Mouse (Mus musculus) adipocyte (in vitro differentiated cells): ENCODE measurements around the gene Sox2.
A peak's percentile ranks its signal among the peaks of the same experiment; 100 is the strongest.

Source experiments
- DNase-seq: peaks from one replicate; pipeline ENCODE4 v3.0.0-alpha.2; 2016; ENCODE audit warnings: low spot score

Gene Sox2

GRCm38 (mm10) chr3:34649726-34650620 lies at the start of gene Sox2:
Sox2 (plus strand) TSS chr3:34650405.
- no peak for DNase-seq

DNA sequence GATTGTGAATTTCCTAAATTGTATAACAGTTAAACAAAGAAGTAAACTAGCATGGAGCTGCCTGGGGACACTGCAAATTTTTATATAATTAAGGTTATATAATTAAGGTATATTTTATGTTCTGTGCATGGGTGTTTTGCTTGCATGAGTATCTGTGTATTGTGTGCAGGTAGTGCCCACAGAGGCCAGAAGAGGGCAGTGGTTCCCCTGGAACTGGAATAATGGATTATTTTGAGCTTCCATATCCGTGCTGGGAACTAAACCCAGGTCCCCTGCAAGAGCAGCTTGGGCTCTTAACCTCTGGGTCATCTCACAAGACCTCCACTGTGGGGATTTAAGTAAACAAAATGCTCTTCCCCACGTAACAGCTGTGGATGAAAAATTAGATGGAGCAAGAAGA lies 49.1 kb upstream of the Sox2 start:
- DNase-seq, result no peak

DNA sequence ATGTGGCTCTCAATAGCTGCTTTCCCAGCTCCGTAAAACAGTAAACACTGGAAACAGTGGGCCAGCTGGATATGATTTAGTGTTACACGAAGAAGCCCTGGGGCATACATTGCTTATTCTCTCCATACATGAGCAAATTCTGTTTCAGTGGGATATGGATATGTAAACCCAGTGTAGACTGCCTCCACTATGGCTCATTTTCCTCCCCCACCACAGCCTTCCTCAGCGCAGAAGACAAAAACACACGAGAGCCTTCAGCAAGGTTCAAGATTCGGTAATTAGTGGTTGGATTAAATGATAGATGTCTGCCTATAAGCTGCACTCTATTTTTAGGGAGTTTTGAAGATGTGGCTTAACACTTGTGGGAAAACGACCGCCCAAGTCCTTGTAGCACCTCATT lies 36.1 kb upstream of the Sox2 start:
- no peak for DNase-seq

GRCm38 (mm10) chr3:34615526-34615925 lies 34.7 kb upstream of the Sox2 start:
- no peak for DNase-seq

DNA sequence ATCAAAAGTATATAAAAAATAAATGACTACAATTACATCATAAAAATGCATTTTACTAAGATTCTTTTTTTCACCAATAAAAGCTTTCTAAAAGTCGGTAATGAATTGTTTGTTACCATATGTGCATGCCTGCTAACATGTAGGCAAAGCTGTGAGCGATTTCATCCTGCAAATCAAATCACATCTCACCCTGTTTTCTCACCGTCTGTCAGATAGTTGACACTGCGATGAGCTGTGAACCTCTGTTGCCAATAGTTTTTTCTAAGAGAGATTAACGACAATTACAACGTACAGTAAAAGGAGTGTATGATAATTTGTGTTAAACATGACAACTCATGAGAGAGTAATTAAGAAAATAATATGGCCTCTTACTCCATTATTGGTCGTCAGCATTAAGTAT lies 31.3 kb upstream of the Sox2 start:
- DNase-seq, result no peak

DNA sequence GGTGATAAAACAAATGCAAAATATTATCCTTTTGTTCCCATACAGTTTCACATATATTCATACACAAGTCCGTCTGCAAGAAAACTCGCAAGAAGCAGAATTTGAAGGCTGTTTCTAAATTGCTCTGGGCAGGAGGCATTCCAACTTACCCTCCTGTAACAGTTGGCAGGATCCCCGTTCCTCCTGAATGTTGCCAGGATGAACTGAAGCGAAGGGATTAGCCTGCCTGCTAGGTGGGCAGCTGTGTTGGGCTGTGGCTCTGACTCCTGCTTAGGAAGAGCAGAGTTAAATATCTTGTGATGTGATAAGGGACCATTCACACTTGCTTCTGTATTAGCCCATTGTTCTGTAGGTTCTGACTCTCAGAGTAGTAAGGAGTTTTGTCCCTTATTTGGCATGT lies 30.1 kb upstream of the Sox2 start:
- DNase-seq, result peak; percentile 7

DNA sequence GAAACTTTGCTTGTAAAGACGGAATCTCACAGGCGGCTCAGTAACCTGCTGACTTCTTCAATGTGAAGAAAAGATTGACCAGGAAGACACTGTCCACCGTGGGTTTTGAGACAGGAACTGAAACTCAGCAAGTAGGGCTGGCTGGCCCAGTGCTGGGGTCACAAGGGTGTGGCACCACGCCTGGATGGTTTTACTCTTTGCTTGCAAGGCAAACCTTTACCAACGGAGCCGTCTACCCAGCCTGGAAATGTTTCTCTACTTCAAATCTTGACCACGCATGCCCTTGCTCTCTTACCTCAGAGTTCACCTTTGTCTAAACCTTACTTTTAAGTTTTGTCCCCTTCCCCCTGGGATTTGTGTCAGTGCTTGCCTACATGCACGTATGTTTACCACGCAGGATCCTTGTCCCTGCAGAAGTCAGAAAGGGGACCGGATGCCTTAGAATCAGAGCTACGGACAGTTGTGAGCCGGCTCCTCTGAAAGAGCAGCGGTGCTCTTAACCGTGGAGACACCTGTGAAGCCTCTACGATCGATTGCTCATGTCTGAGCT lies 25.4 kb upstream of the Sox2 start:
- DNase-seq, result no peak

GRCm38 (mm10) chr3:34626521-34626920 lies 23.7 kb upstream of the Sox2 start:
- no peak for DNase-seq

- no peak for DNase-seq
These were observed 20.2 kb upstream of the Sox2 start for GRCm38 (mm10) chr3:34630031-34630430.

DNA sequence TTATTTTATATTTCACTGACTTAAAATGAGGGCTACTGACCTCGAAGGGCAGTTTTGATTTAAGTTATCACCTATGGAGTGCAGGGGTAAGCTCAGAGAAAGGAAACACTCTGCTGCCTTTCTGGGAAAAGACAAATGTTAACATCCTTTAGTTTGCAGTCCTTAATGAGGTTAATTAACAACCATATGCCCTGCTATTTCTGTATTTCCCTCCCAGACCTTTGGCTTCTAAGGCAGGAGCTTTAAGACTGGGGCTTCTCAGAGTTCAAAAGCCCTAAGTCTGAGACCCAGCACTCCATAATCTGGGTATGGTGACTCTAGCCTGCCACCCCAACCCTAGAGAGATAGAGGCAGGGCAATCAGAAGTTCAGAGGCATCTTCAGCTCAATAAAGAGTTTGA lies 19.5 kb upstream of the Sox2 start:
- DNase-seq, result no peak

DNA sequence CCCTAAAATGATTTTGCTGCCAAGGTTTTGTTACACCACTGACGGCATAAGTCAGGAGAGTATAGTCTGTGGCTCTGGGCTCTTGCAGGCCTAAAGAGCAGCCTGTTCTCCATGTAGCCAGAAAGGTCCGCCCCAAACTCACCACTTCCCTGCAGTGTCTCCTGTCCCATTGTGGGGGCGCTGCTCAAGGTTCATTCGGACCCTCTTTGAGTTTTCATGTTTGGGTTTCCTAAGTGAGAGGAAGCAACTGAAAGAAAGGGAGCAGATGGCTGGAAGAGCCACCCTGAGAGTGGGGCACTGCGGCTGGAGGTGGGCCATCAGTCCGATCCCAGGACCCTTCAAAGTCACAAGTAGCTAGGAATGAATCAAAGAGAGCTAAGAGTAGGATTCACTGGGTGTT lies 13.2 kb upstream of the Sox2 start:
- DNase-seq, result no peak

DNA sequence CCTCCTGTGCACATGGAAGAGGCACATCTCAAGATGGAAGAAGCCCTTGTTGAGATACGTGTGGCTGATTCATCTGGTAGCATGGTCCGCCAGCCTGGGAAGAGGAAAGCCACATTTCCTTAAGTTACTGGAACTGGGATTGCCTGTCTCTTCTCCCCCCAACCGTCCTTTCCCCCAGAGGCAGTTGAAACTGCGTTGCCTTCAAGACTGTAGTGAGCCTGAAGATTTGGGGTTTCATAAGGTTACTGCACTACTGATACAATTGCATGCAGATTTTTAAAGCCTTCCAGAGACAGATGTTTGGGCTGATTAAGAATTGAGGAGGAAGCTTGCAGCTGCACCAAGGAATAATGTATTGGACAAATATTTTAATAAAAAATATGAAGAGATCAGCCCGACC lies 12.7 kb upstream of the Sox2 start:
- no peak for DNase-seq

GRCm38 (mm10) chr3:34637926-34638325 lies 12.3 kb upstream of the Sox2 start:
- DNase-seq, result no peak

DNA sequence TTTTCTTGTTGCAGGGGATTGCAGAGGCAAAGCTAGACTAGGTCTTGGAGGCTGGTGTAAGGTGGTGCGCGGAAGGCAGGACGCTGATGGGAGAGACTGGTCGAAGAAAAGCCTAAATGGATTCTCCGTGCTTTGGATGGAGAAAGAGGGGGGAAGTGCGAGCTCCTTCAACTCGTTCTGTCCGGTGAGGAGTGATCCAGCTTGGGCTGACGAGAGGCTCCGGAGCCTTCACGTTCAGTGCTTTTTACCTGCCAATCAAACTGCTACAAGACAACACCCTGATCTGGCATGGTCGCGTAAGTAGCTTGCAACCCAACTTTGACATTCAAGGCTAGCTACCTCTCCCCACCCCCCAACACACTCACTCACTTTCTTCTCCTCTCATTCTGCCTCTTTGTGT lies 11.9 kb upstream of the Sox2 start:
- DNase-seq, result no peak

- peak; percentile 10 for DNase-seq
These were observed 11.0 kb upstream of the Sox2 start for GRCm38 (mm10) chr3:34639031-34639872.

DNA sequence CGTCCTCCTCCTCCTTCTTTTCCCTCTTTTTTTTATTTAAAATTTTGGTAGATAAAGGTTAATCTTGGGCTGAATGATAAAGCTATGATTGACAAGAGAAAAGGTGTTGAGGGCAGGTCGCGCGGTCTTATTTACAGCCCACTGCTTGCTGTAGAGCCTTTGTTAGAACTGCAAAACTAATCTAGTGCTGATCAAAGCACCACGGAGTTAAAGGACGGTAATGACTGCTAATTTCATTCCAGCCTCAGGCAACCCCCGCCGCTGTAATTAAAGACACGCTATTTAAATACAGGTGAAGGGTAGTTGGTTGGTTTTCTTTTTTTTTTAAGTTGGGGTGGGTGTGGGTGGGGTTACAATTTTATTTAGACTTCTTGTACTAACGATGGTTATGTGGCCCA lies 10.3 kb upstream of the Sox2 start:
- no peak for DNase-seq

- DNase-seq, result no peak
These were observed 9.9 kb upstream of the Sox2 start for GRCm38 (mm10) chr3:34640276-34640675.

DNA sequence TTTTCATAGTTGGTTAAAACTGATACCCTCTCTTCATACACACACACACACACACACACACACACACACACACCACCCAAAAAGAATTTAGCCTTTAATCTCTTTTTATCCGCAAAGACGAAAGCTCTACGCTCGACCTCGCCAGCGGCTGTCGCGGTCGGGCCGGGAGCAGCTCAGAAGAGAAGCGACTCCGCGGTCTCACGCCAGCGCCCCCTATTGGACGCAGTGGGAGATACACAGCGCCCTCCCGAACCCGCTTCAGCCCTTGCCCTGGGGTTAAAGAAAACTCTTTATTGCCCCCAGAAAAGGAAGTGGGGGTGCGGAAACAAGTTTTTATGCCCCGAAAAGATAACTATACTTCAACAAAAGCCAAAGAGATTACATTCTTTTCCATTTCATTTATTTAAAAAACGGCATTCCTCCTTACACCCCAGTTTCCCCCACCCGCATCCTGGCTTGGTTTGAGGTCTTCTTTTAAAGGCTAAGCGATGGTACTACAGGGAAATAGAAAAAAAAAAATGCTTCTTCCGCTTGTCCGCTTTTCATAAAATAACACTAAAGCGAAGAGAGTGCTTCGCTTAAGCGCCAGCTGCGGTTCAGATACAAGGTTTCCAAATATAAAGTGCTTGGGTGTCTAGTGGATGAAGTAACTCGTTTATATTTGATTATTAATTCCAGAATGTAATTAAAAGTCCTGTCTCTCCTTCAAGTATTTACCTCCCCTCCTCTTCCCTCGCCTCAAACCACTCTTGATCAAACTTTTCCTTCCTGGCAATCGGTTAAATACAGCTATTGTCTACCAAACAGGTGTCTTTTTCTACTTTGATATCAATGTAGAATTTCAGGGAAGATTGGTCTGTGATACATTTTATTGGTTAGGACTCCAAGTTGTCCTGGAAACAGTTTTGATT lies 9.3 kb upstream of the Sox2 start:
- no peak for DNase-seq

DNA sequence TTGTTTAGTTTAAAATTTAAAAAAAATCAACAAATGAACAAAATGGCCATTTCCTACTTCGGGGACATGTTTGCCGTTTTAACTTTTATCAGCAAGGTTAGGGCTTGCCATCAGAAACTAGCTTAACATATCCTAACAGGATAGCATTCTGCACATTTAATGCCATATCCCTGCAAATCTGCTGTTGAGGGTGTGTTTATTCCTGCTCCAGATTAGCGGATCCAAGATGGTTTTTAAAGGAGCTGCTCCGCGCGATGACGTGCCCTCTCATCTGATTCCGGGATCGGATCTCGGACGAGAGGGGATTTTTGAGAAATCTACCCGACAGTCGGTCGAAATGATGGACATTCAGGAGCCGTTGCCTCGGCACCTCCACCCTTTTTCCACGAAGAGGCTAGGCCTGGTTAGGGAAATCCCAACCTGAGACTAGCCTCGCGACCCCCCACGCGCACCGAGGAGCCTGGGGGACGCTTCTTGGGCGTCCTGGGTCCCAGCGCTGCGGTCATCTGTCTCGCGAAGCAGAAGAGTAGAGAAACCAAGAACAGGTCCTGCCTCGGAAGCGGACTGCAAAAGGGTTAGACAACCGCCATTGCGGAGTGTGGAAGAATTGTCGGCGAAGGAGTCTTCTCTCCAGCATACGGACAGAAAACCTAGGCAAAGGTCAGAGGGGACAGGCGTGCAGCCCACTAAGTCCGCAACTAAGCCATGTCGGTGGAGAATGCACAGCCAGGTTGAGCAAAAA lies 8.3 kb upstream of the Sox2 start:
- no peak for DNase-seq

DNA sequence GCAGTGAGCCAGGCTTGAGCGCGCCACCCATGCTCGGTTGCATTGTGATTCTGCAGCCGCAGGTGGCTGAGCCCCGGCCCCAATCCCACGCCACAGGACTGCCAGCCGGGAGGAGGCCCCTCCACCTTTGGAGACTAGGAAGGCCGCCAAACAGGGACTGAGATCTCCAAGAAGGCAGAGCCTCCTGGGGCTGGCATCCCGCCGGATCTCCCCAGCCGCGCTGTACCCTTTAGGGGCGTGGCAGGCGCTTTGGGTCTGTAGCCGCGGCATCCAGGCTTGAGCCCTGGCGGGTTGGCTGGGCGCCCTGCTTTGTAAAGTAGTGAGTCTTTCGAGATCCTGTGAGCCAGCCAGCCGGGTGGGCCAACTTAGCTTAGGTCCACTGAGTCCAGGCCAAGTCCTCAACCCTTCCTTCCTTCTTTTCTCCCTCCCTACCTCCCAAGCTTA lies 7.7 kb upstream of the Sox2 start:
- DNase-seq, result no peak

DNA sequence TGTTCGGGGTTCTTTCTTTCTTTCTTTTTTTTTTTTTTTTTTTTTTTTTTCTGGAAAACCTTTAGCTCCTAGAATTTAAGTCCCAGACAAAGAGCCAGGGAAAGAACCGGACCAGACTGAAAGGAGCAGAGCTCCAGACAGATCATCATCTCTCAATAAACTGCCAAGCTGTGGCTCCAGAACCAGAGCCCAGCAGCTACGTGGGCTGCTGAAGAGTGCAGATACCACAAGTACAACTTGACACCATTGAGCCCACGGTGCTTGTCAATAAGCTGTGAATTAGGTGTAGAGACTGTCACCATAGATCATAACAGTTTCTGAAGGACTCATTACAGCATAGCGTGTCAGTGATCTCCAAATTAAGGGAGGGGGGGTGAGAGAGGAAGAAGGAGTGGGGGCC lies 7.1 kb upstream of the Sox2 start:
- no peak for DNase-seq
